Mouse (Mus musculus): ENCODE measurements around the gene Zfp60. TPM values are rescaled to one million over a fixed set of nuclear protein-coding genes. Genes with fewer than 3 reads are reported as not detected.

Gene Zfp60
- polyA plus RNA-seq, 1 experiment = 1.3 TPM

DNA sequence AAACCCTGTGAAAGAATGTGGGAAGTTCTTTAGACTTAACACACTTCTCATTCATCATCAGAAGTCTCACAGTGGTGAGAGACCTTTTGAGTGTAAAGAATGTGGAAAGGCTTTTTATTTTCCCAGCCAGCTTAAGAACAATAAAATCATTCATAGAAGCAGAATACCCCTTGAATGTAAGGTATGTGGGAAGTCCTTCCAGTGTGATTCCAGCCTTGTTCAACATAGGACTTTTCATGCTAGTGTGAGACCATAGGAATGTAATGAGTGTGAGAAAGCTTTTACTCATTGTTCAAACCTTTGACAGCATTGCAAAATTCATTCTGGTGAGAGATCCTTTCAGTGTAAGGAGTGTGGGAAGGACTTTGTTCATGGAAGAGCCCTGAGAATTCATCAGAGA, 63.4 kb downstream of the Zfp60 start:
- Histone ChIP-seq H3K79me2 (ENCODE audit: control insufficient read depth, insufficient read depth) (no peaks in the 10 kb centered on the region), H3K27me3 (ENCODE audit: control insufficient read depth, insufficient read depth, insufficient read length) (no peaks in the 10 kb centered on the region), H3K4me3 (ENCODE audit: insufficient read depth, poor library complexity, severe bottlenecking) (no peak overlapping the region), H3ac (ENCODE audit: control insufficient read depth, insufficient read length, low read depth) (no peak overlapping the region), H3K79me3 (ENCODE audit: low read depth) (no peaks in the 10 kb centered on the region), H3K36me3 (ENCODE audit: control insufficient read depth, insufficient read depth) (no peaks in the 10 kb centered on the region)
- TF ChIP-seq CTCF (IDR thresholded peaks at IDR 0.05; ENCODE audit: control insufficient read depth, insufficient read depth, insufficient read length) (no peak), CEBPB (IDR thresholded peaks at IDR 0.05; ENCODE audit: low read depth) (no peak), MYOD1 (IDR thresholded peaks at IDR 0.05; ENCODE audit: control insufficient read depth, insufficient read length, low read depth) (no peak), MYOG (IDR thresholded peaks at IDR 0.05; ENCODE audit: control insufficient read depth, extremely low read depth, insufficient read length) (no peak), USF1 (IDR thresholded peaks at IDR 0.05; ENCODE audit: low read depth) (no peak), MAX (IDR thresholded peaks at IDR 0.05) (no peak), FOSL1 (IDR thresholded peaks at IDR 0.05; ENCODE audit: insufficient read depth, low read length, poor library complexity, severe bottlenecking) (no peak)

DNA sequence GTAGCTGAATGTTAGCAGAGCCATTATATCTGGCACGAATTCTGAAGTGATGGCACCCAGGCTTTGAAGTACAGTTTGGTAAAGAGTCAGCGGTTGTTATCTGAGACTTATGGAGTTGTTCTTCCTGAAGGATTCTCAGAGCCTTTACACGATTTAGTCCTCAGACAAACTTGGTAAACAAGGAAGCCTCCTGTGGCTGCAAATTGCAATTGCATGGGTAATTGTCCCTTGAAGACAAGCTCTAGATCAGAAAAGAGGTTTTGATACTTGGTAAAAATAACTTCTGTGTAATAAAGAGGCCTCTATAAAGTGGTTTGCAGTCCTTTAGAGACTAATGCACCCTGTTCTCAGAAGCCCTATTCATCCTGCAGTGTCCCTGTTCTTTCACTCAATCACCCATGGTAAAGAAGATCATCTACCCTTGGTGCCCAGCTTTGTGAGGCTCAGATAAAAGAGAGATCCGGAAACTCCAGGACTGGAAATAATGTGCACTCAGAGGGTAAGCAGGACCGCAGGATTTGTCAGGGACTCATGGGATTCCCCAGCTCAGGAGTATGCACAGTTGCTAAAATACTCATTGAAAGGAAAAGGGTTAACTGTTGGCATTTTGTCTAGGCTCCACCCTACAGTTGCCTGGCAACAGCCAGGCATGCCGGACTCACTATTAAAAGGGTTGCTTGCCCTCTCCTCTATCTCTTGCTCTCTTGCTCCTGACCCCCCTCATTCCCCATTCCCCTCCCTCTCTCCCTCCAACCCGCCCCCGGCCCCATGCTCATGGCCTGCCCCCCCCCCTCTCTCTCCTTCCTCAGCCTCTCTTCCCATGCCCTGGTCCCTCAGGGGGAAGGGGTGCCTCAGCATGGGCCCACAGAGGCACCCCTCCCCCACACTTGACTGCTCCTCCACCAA, 67.0 kb downstream of the Zfp60 start:
- H3K79me3 ChIP-seq (ENCODE audit: low read depth) = no peaks in the 10 kb centered on the region
- H3K27me3 ChIP-seq (ENCODE audit: control insufficient read depth, insufficient read depth, insufficient read length) = no peaks in the 10 kb centered on the region
- no peaks in the 10 kb centered on the region for H3K36me3 ChIP-seq (ENCODE audit: control insufficient read depth, insufficient read depth)
- no peak for TF ChIP-seq CTCF (IDR thresholded peaks at IDR 0.05; ENCODE audit: control insufficient read depth, insufficient read depth, insufficient read length)
- no peak for TF ChIP-seq MAX (IDR thresholded peaks at IDR 0.05)
- TF ChIP-seq FOSL1 (IDR thresholded peaks at IDR 0.05; ENCODE audit: insufficient read depth, low read length, poor library complexity, severe bottlenecking) = no peak
- no peaks in the 10 kb centered on the region for H3K79me2 ChIP-seq (ENCODE audit: control insufficient read depth, insufficient read depth)
- no peak overlapping the region for H3ac ChIP-seq (ENCODE audit: control insufficient read depth, insufficient read length, low read depth)
- H3K4me3 ChIP-seq (ENCODE audit: insufficient read depth, poor library complexity, severe bottlenecking) = no peak overlapping the region

DNA sequence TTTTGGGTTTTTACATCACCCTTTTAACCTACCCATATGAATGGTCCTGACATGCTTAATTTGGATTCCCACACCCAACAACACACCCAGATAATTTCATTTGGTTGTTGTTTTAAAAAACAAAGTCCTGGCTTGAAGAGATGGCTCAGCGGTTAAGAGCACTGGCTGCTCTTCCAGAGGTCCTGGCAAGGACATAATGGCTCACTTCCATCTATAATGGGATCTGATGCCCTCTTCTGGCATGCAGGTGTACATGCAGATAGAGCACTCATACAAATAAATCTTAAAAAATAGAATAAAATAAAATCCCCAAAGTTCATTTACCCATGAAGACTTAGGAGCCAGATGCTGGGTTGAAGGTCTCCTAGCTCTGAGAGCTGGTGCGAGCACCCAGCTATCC, 69.9 kb downstream of the Zfp60 start:
- TF ChIP-seq FOSL1 (IDR thresholded peaks at IDR 0.05; ENCODE audit: insufficient read depth, low read length, poor library complexity, severe bottlenecking) (no peak), CEBPB (IDR thresholded peaks at IDR 0.05; ENCODE audit: low read depth) (no peak), MAX (IDR thresholded peaks at IDR 0.05) (no peak)
- Histone ChIP-seq H3K4me3 (ENCODE audit: insufficient read depth, poor library complexity, severe bottlenecking) (no peak overlapping the region), H3K79me3 (ENCODE audit: low read depth) (peaks cover 4% of the 10 kb centered on the region), H3K27me3 (ENCODE audit: control insufficient read depth, insufficient read depth, insufficient read length) (no peaks in the 10 kb centered on the region), H3K79me2 (ENCODE audit: control insufficient read depth, insufficient read depth) (peaks cover 13% of the 10 kb centered on the region), H3ac (ENCODE audit: control insufficient read depth, insufficient read length, low read depth) (no peak overlapping the region), H3K36me3 (ENCODE audit: control insufficient read depth, insufficient read depth) (no peaks in the 10 kb centered on the region)

DNA sequence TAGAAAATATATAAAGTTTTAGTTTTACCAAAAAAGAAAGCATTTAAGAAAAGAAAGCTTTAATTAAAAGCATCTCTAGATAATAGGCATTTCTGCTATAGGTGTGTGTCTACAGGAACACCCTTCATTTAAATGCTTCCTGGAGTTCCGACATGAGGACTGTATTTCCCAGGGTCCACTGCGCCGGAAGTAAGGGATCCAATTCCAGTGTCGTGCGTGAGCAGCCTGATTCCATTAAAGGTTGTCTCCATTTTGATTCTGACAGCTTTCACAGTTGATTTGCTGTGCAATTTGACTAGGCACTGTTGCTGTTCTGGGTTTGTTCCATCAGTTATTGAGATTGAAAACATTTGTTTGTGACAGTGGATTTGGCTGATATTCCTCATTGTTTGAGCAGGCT, 71.8 kb downstream of the Zfp60 start:
- Histone ChIP-seq H3K27me3 (ENCODE audit: control insufficient read depth, insufficient read depth, insufficient read length) (no peaks in the 10 kb centered on the region), H3K79me3 (ENCODE audit: low read depth) (peaks cover 5% of the 10 kb centered on the region), H3K4me3 (ENCODE audit: insufficient read depth, poor library complexity, severe bottlenecking) (no peak overlapping the region), H3K79me2 (ENCODE audit: control insufficient read depth, insufficient read depth) (peaks cover 17% of the 10 kb centered on the region), H3ac (ENCODE audit: control insufficient read depth, insufficient read length, low read depth) (no peak overlapping the region), H3K36me3 (ENCODE audit: control insufficient read depth, insufficient read depth) (no peaks in the 10 kb centered on the region)
- no peak for TF ChIP-seq USF1 (IDR thresholded peaks at IDR 0.05; ENCODE audit: low read depth)
- no peak for TF ChIP-seq MYOG (IDR thresholded peaks at IDR 0.05; ENCODE audit: control insufficient read depth, extremely low read depth, insufficient read length)
- no peak for TF ChIP-seq FOSL1 (IDR thresholded peaks at IDR 0.05; ENCODE audit: insufficient read depth, low read length, poor library complexity, severe bottlenecking)
- TF ChIP-seq MYOD1 (IDR thresholded peaks at IDR 0.05; ENCODE audit: control insufficient read depth, insufficient read length, low read depth) = no peak
- TF ChIP-seq MAX (IDR thresholded peaks at IDR 0.05) = no peak
- TF ChIP-seq CEBPB (IDR thresholded peaks at IDR 0.05; ENCODE audit: low read depth) = no peak
- no peak for TF ChIP-seq CTCF (IDR thresholded peaks at IDR 0.05; ENCODE audit: control insufficient read depth, insufficient read depth, insufficient read length)

Other genes starting within 250 kb of the Zfp60 start
- gene Sertad1, start 244.5 kb upstream of the Zfp60 start, polyA plus RNA-seq (2012; fragmentation: generic; extraction: Trizol) = 87.3 TPM
- gene Prx, start 232.1 kb upstream of the Zfp60 start, polyA plus RNA-seq (2012; fragmentation: generic; extraction: Trizol) = 5.3 TPM
- 0.70 TPM for gene Hipk4, start 208.1 kb upstream of the Zfp60 start, polyA plus RNA-seq (2012; fragmentation: generic; extraction: Trizol)
- gene Pld3, start 178.2 kb upstream of the Zfp60 start, polyA plus RNA-seq (2012; fragmentation: generic; extraction: Trizol) = 60.5 TPM
- 26.9 TPM for gene 2310022A10Rik, start 178.2 kb upstream of the Zfp60 start, polyA plus RNA-seq (2012; fragmentation: generic; extraction: Trizol)
- gene Akt2, start 139.8 kb upstream of the Zfp60 start, polyA plus RNA-seq (2012; fragmentation: generic; extraction: Trizol) = 102 TPM
- 0.11 TPM for gene Ttc9b, start 77.5 kb upstream of the Zfp60 start, polyA plus RNA-seq (2012; fragmentation: generic; extraction: Trizol)
- 31.4 TPM for gene Map3k10, start 56.8 kb upstream of the Zfp60 start, polyA plus RNA-seq (2012; fragmentation: generic; extraction: Trizol)
- 0.75 TPM for gene Zfp607b, start 42.0 kb upstream of the Zfp60 start, polyA plus RNA-seq (2012; fragmentation: generic; extraction: Trizol)
- 1.2 TPM for gene Zfp626, start 75.8 kb downstream of the Zfp60 start, polyA plus RNA-seq (2012; fragmentation: generic; extraction: Trizol)
- gene Zfp59, start 107.2 kb downstream of the Zfp60 start, polyA plus RNA-seq (2012; fragmentation: generic; extraction: Trizol) = 0.85 TPM
- gene Zfp607a, start 126.1 kb downstream of the Zfp60 start, polyA plus RNA-seq (2012; fragmentation: generic; extraction: Trizol) = 0.69 TPM
- 1.5 TPM for gene Zfp974, start 198.1 kb downstream of the Zfp60 start, polyA plus RNA-seq (2012; fragmentation: generic; extraction: Trizol)
- gene Zfp780b, start 247.8 kb downstream of the Zfp60 start, polyA plus RNA-seq (2012; fragmentation: generic; extraction: Trizol) = 1.3 TPM

All from C2C12 (cell line).